Mouse (Mus musculus) MN1 (cell line): ENCODE measurements around the gene Capza2.
"Not testable (repeated sequence)": the region's sequence is repeated elsewhere in the genome, so short reads cannot be mapped to it uniquely, and the experiment has no call there.

ENCODE experiments used
- DNase-seq: peaks from one replicate; pipeline ENCODE4 v3.0.0-alpha.2; 2016; ENCODE audit warnings: low spot score

Gene Capza2

GRCm38 (mm10) chr6:17642739-17643138, 6.7 kb downstream of the Capza2 start:
- DNase-seq = no peak

GRCm38 (mm10) chr6:17646107-17646506, 10.1 kb downstream of the Capza2 start:
- no peak for DNase-seq

GRCm38 (mm10) chr6:17652132-17652531, 16.1 kb downstream of the Capza2 start:
- DNase-seq = no peak

DNA sequence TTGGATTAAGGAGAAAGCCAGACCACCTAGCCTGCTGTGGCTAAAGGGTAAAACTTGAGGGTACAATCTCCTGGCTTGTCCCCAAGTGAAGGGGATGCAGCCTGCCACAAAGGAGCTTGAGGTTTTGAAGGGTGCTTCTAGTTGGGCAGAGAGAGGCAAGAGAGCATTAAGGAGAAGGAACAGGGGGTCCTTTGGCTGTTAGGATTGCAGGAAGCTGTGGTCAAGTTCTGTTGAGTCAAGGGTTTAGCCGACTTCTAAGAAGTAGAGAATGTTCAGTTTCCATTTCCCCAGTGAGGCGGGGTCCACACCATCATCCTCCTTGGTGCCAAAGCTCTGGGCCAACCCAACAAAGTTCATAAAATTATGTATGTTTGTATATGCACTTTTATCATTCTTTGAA, 19.0 kb downstream of the Capza2 start:
- DNase-seq = no peak

DNA sequence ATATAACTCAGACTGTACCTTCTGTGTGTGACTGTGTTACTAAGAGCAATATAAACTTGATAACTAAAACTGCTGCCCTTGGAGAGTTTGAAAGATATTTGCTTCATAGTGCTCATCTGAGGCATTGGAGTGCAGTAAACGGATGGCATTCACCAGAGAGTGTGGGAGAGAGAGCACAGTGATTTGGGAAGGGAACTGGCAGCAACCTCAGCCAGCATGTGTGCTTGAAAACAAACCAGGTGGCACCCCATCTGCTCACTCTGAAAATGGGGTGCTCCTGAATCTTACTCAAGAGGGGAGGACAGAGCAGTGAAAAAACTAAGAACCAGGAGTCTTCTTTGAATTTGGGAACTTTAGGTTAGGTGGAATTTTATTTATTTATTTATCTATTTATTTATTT, 21.3 kb downstream of the Capza2 start:
- no peak for DNase-seq

- no peak for DNase-seq
These were observed 29.3 kb downstream of the Capza2 start for GRCm38 (mm10) chr6:17665348-17665747.

DNA sequence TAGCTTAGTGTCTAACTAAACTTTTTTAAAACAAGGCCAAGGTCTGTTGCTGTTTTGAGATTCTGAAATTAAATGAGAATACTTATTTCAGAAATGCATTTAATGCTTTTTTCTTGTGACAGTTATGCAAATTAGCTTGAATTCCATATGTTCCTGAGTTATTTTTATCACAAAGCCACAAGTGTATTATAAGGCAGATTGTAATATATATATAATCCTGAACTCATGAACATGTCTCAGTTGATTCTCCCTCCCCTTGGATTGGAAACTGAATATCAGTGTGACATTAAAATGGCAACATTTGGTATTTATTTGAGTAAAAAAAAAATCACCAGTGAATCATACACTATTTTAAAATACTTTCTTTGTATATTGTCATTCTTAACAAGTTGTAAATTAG, 30.0 kb downstream of the Capza2 start:
- DNase-seq = no peak

GRCm38 (mm10) chr6:17667813-17668212, 31.8 kb downstream of the Capza2 start:
- DNase-seq = no peak

GRCm38 (mm10) chr6:17668334-17668733, 32.3 kb downstream of the Capza2 start:
- DNase-seq = no peak

- no peak for DNase-seq
These were observed 33.8 kb downstream of the Capza2 start for GRCm38 (mm10) chr6:17669826-17670225.

- peak; percentile 66 for DNase-seq
These were observed 39.2 kb downstream of the Capza2 start for GRCm38 (mm10) chr6:17675019-17675756.

DNA sequence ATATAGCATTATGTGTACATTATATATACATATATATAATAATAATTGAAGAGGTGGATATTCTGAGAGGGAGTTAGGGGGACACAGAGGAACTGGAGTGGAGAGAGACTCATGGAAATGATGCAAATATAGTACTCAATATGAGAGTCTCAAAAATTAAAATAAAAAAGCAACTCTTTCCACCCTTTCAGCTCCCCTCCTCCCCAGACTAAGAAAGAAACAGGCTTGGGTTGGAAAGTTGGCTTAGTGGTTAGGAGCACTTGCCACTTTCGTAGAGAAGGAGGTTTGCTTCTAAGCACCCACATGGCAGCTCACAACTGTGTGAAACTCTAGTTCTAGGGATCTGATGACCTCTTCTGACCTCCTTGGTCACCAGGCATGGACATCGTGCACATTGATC, 41.0 kb downstream of the Capza2 start:
- DNase-seq = no peak

GRCm38 (mm10) chr6:17680266-17680925, 44.4 kb downstream of the Capza2 start:
- DNase-seq = no peak

DNA sequence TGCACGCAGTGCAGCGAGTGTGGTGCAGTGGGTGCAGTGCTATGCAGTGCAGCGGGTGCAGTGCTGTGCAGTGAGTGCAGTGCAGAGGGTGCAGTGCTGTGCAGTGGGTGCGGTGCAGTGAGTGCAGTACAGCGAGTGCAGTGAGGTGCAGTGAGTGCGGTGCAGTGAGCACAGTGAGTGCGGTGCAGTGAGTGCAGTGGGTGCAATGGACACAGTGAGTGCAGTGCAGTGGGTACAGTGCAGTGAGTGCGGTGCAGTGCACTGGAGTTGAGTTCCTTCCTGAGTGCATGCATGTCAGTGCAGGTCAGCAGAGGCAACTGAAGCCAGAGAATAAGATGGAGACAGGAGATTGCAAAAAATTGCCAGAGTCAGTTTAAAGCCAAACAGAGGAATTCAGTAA, 45.8 kb downstream of the Capza2 start:
- DNase-seq = no peak

DNA sequence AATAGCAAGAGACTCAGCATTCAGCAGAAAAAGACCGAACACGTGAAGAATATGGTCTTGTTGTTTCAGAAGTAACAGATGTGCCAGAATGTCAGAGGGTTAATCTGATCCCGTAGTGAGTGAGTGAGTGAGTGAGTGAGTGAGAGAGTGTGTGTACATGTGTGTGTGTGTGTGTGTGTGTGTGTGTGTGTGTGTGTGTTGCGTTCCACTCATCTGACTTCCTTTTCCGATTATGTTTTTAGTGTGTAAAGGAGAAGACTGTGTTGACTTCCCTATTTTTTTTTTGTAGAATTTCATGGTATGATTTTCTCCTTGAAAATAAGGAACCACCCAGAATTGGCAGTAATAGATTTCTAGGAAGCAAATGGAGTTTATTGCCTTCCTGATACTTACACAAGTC, 52.6 kb downstream of the Capza2 start:
- no peak for DNase-seq

GRCm38 (mm10) chr6:17692647-17693046, 56.6 kb downstream of the Capza2 start, which contains the start of gene St7:
Gene St7, plus strand, starts transcription at chr6:17692933.
- DNase-seq = no peak

DNA sequence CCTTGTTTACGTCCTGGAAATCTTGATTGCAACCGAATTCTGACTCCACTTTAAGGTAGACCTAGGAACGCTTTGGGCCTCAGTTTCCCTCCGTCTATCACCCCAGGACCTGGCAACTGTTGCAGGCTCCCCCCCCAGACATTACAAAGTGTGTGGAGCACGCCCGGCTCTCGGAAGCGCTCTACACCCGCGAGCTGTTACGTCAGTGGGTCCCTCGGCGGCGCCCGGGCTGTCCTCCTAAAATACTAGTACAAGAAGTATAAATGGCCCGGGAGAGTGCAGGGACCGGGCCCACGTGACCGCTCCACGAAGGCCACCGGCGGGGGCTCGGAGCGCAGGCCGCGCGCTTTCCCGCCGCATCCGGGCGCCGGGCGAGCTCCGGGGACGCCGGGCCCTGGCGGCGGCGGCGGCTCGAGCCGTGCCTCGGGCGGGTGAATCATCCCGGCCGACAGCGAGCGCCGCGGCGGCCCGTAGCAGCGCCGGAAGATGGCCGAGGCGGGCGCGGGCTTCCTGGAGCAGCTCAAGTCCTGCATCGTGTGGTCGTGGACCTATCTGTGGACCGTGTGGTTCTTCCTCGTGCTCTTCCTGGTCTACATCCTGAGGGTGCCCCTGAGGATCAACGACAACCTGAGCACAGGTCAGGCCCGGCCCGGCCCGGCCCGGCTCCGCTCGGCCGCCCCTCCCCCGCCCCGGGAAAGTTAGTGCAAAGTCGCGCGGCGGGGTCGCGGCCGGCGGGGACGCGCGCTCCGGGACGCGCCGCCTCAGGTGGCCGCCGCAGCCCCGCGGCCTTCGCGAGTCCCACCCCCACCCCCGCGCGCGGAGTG, 57.9 kb downstream of the Capza2 start:
- peak; percentile 73 for DNase-seq

DNA sequence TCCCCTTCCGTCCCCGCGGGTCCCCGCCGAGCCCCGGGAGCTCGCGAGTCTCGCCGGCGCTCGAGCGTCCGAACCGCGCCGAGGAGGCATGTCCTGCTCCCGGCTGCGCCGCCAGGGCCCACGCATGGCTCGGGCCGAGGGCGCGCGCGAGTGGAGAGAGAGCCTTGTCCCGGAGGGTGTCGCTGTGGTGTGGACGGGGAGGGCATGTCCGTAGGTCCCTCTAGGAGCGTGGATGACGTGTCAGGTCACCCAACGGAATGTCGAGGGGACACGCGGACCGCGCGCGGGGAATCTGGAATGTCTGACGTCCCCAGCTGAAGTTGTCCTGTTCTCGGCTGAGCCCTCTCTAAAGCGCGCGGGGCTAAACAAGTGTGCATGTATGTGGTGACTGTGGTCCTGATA, 58.5 kb downstream of the Capza2 start:
- peak; percentile 79 for DNase-seq

- DNase-seq = peak; percentile 60
These were observed 60.3 kb downstream of the Capza2 start for GRCm38 (mm10) chr6:17696321-17696734.

- DNase-seq = no peak
These were observed 65.0 kb downstream of the Capza2 start for GRCm38 (mm10) chr6:17700936-17701612.

- not testable (repeated sequence) for DNase-seq
These were observed 68.0 kb downstream of the Capza2 start for GRCm38 (mm10) chr6:17704038-17704437.

GRCm38 (mm10) chr6:17705973-17706372, 69.9 kb downstream of the Capza2 start:
- DNase-seq = no peak
